Comparison of ENCODE assay signal across 7 mouse cellular contexts in the genomic region with DNA sequence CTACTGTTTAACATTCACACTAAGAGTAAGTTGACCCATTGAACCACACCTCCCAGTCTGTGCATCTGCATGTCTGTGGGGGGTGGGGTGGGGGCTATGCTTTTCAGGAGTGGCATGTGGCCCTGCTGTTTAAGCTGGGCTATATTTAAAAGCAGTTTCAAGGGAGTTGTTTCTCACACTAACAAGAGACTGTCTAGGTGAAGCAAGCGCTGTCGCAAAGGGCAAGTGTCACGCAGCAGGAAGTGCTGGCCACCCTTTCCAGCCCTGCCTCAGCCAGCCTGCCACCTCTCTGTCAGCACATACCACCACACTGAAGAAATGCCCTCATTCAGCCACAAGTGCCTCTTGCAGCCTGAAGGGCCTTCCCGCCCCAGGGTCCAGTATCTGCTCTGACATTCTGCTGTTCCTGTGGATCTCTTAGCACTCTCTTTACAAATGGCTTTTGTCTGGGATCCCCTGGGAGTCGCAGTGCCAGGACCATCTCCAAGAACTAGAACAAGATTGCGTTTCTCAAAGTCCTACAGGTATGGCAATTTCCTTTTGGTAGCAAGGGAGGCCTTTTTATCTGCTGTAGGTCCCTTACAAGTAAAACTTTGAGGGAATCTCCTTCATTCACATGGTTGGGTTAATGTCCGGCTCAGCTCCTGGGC.
DNase-seq lines count a peak whose midpoint lies in the region; ATAC-seq and TF ChIP-seq lines count a peak whose summit lies in the region.

No protein-coding gene starts in this region.

- H3K27me3 ChIP-seq in hindbrain, embryonic 12.5 days: no peaks in the 10 kb centered on the region
- no peaks in the 10 kb centered on the region for H3K27me3 ChIP-seq in lung, embryonic 16.5 days (ENCODE audit: control insufficient read depth, insufficient read depth, low read depth, low read length)

- TF ChIP-seq POLR2A in bone marrow, adult 2 months (IDR thresholded peaks at IDR 0.05; ENCODE audit: borderline replicate concordance, control insufficient read depth, low read depth, low read length): no peak

- H3K9ac ChIP-seq in hindbrain, embryonic 12.5 days: no peak overlapping the region
- H3K9ac ChIP-seq in lung, embryonic 16.5 days (ENCODE audit: low read length): no peak overlapping the region

- peaks cover 2% of the 10 kb centered on the region; the same call in 1 of the 2 replicates for H3K4me1 ChIP-seq in bone marrow, adult 2 months (ENCODE audit: control insufficient read depth, insufficient read depth, low read length)
- peaks cover 24% of the 10 kb centered on the region for H3K4me1 ChIP-seq in hindbrain, embryonic 12.5 days
- peaks cover 17% of the 10 kb centered on the region for H3K4me1 ChIP-seq in lung, embryonic 16.5 days (replicated peaks; ENCODE audit: control insufficient read depth, insufficient read depth, low read length)

- 23% methylated on average over 7 of the region's 7 CpGs for WGBS in bone marrow, adult 2 months
- 4% methylated on average over 7 of the region's 7 CpGs for WGBS in hindbrain, embryonic 12.5 days
- WGBS in lung, embryonic 16.5 days: 22% methylated on average over 7 of the region's 7 CpGs

- TF ChIP-seq CTCF in bone marrow, adult 2 months (IDR thresholded peaks at IDR 0.05; ENCODE audit: control insufficient read depth, insufficient read depth, low read length): no peak

- peak overlapping the region; percentile 58 for H3K27ac ChIP-seq in bone marrow, adult 2 months (ENCODE audit: control insufficient read depth, insufficient read depth, low read depth, low read length, poor library complexity)
- H3K27ac ChIP-seq in hindbrain, embryonic 12.5 days: no peak overlapping the region
- H3K27ac ChIP-seq in lung, embryonic 16.5 days (ENCODE audit: low read length): peak overlapping the region; percentile 72

- H3K36me3 ChIP-seq in hindbrain, embryonic 12.5 days: no peaks in the 10 kb centered on the region
- no peaks in the 10 kb centered on the region for H3K36me3 ChIP-seq in lung, embryonic 16.5 days (ENCODE audit: control insufficient read depth, insufficient read depth, low read length)

- peak; percentile 41; the same call in 1 of the 2 replicates for ATAC-seq in hindbrain, embryonic 12.5 days (ENCODE audit: low FRiP score)
- ATAC-seq in lung, embryonic 16.5 days (ENCODE audit: low read depth): peak; percentile 81

- H3K4me2 ChIP-seq in hindbrain, embryonic 12.5 days (replicated peaks): 0 out of 2 replicates have a peak overlapping the region, but pooled peaks have one; percentile 11
- H3K4me2 ChIP-seq in lung, embryonic 16.5 days (ENCODE audit: low read depth, low read length): peak overlapping the region; percentile 25

- H3K9me3 ChIP-seq in hindbrain, embryonic 12.5 days (replicated peaks): no peaks in the 10 kb centered on the region
- H3K9me3 ChIP-seq in lung, embryonic 16.5 days (ENCODE audit: control insufficient read depth, low read length): no peaks in the 10 kb centered on the region

- peak; percentile 79 for DNase-seq in ES-CJ7 (ENCODE audit: low read depth, low spot score)
- no peak for DNase-seq in ovary, postnatal 36 days (ENCODE audit: low spot score)
- no peak for DNase-seq in thymus, postnatal 0 days (ENCODE audit: low spot score)
- DNase-seq in testis, postnatal 10 days (ENCODE audit: low spot score): no peak

- H3K4me3 ChIP-seq in bone marrow, adult 2 months (replicated peaks; ENCODE audit: control insufficient read depth, low read depth, low read length): peak overlapping the region; percentile 44
- H3K4me3 ChIP-seq in hindbrain, embryonic 12.5 days: no peak overlapping the region
- no peak overlapping the region for H3K4me3 ChIP-seq in lung, embryonic 16.5 days (ENCODE audit: low read length)
